Mouse (Mus musculus) T-helper 17 cell (primary cell): ENCODE measurements around the gene Aptx.

Experiments
- in situ Hi-C, 2 experiments: fragments of 300-600 bp; cut with MboI, MseI; formaldehyde crosslinking; loops; 1 replicate in 1 of 2; 2 replicates in 1 of 2; pipeline ENCODE4 v1.15.1; 2025; ENCODE audit warnings: high pct_unique_total_duplicates in 2 of 2

The Aptx gene

DNA sequence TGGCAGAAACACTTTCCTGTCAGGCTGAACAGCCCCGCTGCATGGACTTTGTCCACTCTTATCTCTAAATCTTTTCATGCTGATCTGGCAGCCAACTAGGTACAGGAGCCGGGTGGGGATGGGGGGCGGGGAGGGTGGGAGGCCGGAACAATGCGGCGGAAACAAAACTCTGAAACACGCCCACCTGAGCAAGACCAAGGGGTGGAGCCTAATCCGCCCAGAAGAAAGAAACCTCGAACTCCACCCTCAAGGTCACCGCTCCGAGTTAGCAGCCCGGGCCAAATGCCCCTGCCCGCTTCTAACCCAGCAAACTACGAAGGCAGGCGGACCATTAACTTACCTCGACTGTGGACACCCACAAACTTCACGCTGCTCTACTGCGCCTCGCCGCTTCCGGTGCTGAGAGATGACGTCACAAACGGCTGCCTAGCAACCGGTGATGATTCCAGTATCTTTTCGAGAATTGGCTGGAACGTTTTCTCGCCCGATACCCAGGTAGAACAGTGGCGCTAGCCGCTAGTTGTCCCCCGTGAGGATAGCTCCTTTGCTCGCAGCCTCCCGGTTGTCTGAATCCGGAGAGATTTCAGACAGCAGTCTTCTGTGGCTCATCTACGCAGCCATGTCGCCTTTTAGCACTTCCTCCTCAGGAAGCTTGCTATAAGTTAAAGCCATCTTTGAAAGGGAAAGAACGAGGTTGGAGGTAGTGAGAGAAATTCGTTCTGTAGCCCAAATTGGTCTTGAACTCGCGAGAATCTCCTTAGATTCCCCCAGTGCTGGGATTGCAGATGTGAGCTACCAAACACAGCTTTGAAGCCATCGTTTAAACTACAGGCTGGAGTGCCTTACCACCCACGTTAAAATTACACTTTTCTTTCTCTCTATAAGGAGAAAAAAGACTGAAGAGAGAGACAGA lies at the start of gene Aptx:
TSS of gene Aptx (minus strand) at position 398 of the 913 bp plus-strand sequence.
- in situ Hi-C loops = loop anchor here (5.0 to 25.0 kb wide), 3 partner anchors 431 to 1009 kb away; partner anchors contain the start of genes Dctn3 (in 2 of the 2), Rpp25l (in 2 of the 2), Dnaic1 (in 1 of the 2) and Fam219a (in 1 of the 2)

DNA sequence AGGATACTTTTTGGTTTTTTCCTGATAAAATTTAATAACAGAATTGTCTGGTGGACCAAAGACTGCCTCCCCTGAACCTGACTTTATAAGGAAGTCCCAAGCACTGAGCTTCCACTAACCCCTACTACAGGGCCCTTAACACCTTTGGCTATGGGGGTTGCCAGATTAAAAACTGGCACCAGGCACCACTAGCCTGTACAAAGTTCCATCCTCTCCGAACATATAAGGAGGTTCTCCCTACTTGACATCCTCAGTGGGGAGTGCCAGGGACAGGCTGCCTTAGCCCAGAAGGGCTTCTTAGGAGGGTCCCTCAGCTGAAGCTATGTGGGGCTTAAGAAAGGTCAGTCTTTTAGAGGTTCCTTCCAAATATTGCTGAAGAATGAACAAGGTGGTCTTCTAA lies 32.4 kb upstream of the Aptx start:
- in situ Hi-C loops = loop anchor here in 1 of 2 experiments (10.0 kb wide), 1 partner anchor 479 kb away; no protein-coding TSS in a partner anchor

DNA sequence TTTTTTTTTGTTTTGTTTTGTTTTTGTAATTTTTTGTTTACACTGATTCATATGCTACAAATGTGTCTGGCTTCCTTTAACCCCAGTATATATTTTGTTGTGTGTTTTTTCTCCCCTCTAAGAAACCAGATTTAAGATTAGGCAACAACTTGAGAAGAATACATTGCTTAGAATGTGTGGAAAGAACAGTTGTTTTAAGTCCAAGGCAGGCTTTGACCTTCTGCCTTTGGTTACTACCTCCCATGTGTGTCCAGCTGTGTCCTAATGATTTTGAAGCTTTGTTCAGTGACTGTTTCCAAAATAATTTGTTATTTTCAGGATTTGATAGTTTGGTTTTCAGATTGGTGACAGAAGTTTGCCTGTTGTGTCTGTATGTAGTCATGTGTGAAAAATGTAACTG lies 28.3 kb upstream of the Aptx start:
- in situ Hi-C loops = loop anchor here in 1 of 2 experiments (10.0 kb wide), 1 partner anchor 484 kb away; no protein-coding TSS in a partner anchor

DNA sequence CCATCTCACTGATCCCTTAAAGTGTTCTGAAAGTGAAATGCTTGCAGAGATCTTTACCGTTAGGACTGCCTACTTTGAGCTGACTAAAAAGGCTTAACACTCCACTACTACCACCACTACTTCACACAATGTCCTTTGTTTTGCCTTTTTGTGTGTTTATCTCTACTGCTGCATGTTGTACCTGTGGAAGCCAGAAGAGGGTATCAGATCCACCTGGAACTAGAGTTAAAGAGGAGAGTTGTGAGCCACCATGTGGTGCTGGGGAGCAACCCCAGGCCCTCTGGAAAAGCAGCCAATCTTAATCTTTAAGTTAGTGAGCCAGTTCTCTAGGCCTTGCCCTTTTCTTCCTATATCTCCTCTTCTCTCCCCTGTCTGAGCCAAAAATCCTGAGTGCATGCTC lies 24.3 kb upstream of the Aptx start:
- in situ Hi-C loops = no loop called here

DNA sequence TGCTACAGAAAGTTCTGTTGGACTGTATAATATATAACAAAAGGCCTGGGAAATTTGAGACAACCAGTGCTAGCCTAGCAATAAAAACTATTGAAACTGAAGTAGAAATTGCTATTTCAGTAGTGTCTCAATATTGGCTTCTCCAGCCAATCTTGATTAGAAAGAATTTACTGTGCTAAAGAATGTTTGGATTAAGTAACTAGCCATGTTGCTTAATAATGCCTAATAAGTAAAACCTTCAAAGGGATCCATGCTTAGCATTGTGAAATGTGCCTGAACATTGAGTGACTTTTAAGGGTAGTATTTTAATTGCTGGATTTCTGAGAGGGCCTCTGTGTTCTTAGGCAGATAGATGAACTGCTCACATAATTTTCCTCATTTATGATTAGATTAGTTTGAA lies 22.6 kb upstream of the Aptx start:
- in situ Hi-C loops = no loop called here

DNA sequence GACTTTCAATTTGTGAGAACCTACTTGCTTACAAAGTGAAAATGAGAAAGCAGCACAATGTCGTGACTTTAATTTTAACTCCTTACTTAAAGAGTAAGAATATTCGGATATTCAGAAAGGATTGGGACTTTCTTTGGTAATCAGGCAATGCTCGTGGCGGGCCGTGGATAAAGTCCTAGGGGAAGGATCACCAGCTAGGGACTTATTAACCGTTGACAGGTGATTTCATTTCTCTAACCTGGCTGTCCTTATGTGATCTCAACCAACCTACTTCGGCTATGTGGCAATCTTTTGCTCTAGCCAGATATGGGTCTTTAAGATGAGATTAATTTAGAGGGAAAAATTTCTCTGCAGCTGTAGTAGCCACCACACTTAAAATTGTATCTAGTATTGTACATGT lies 22.1 kb upstream of the Aptx start:
- in situ Hi-C loops = no loop called here

DNA sequence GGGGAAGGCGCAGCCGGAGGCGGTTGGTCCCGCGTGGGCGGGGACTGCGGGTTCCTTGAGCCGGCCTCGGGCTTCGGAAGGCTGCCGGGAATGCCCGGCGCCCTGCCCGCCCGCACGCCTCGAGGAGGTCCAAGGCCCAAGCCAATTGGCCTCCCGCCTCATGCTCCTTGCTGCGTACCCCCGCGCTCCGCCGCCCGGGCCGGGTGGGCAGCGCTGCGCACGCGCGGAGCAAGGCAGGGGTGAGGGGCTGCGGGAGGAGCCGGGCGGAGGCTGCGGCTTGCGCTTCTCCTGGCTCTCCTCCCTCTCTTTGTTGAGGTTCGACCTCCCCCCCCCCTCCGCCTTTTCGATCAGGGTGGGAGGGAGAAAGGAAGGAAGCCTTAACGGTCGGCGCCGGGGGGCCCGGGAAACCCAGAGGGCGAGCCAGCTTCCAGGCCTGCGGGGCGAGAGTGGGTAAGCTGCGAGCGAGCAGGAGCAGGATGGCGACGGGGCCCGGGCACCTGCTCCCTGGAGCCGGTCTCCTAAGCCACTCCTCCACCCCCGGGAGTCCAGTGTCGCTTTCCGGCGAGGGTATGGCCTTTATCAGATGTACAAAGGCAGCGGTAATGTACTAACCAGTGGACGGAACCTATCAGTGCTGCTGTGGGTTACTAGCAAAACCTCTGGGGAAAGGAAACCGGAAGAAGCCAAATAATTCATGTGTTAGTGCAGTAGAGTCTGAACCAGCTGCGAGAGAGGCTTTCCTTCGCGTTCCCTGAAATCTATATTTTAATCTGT lies 19.9 kb upstream of the Aptx start:
- in situ Hi-C loops = loop anchor here (25.0 kb wide), 1 partner anchor 989 kb away; the partner anchor contains the start of genes Dctn3 (in 2 of the 2) and Rpp25l (in 2 of the 2)

DNA sequence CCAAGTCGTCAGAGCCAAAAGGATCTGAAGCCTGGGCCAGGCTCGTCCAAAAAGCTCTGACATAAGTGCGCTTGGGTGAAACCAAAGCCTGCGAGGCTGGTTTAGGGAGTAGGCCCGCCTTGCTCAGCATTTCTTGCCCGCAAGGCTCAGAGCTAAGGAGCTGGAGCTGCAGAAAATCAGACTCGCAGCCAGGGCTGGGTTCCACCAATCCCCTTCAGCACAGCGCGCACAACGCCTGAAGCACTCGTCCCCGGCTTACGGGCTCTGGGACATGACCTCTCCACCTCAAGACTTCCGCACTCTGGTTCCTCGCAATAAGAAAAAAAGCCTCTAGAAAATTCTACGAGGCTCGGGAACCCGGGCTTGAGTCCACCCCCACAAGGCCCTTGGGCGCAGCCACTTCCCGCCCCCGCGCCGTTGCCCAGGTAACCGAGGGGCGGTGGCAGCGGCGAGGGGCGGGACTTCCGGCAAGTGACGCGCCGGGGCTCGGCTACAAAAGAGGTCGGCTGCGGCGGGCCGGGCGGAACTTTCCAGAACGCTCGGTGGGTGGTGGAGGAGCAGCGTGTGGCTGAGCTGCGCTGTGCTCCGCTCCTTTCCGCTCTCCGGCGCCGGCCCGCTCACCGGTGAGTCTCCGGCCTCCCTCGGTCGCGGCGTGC lies 19.1 kb upstream of the Aptx start, which contains the start of gene Dnaja1:
TSS of gene Dnaja1 (plus strand) at position 140 of the 656 bp plus-strand sequence.
- in situ Hi-C loops = loop anchor here (25.0 kb wide), 1 partner anchor 990 kb away; the partner anchor contains the start of genes Dctn3 (in 2 of the 2) and Rpp25l (in 2 of the 2)

DNA sequence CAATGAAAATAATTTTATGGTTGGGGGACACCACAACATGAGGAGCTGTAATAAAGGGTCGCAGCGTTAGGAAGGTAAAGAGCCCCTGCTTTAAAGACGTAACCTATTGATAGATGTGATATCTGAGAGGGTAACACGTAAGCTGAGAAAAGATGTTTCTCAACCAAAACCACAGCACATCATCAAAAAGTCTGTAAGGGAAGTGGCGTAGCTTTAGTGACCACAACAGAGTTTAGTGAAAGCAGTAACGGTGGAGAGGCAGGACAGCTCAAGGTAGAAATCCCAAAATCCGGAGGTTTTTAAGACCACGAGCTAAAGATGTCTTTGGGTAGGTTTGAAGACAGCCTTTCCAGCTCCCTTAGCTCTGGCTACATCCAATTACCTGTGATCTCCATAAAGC lies 17.9 kb upstream of the Aptx start:
- in situ Hi-C loops = loop anchor here (25.0 kb wide), 1 partner anchor 991 kb away; the partner anchor contains the start of genes Dctn3 (in 2 of the 2) and Rpp25l (in 2 of the 2)

DNA sequence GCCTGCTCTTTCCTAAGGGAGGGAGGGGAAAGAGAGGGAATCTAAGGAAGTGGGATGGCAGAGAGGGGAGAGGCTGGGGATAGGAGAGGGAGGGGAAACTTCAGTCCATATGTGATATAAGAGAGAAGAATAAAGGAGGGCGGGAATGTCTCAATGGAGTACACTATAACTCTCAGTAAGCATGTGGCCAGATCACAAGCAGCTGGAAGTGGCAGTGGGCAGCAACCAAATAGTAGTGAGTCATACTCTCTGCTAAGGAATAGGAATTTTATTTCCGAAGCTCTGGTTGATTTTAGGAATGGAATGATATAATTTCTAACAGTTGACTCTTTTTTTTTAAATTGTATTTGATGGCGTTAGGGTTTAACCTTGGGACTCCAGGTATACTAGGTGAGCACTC lies 14.1 kb upstream of the Aptx start:
- in situ Hi-C loops = loop anchor here (25.0 kb wide), 1 partner anchor 995 kb away; the partner anchor contains the start of genes Dctn3 (in 2 of the 2) and Rpp25l (in 2 of the 2)

DNA sequence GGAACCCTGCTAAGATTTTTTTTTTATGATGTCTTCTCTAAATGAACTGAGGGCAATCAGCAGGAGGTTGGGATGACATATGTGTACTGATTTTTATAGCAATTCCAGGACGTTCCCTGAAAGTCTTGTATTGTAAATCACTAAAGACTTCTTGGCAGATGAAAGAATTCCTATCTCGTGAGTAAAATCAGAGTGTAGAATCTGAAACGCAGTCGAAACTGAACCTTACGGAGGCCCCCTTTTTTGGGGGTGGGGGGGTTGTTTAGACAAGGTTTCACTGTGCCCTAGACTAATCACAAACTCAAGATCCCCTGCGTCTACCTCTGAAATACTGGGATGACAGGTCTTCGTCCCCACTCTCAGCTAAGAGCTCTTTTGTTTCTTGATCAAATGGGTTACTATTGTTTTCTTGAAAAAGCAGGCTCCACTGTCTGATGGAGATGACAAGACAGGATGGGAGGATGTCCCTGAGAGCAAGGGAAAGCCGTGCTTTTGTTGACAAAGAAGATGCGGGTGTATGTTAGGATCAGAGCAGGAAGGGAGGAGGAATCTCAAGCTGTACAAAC lies 799 bp upstream of the Aptx start:
- in situ Hi-C loops = loop anchor here (5.0 to 25.0 kb wide), 3 partner anchors 431 to 1009 kb away; partner anchors contain the start of genes Dctn3 (in 2 of the 2), Rpp25l (in 2 of the 2), Dnaic1 (in 1 of the 2) and Fam219a (in 1 of the 2)

DNA sequence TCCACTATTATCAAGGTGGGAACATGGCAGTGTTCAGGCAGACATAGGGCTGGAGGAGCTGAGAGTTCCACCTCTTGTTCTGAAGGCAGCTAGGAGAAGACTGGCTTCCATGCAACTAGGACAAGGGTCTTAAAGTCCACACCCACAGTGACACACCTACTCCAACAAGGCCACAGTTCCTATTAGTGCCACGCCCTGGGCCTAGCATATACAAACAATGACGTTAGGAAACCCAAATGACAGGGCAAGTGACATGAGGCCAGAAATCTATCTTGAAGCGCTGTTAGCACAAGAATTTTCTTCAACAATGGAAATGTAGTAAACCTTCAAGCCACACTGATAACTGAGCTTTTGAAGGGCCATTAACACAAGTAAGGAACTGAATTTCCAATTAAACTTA lies 1.2 kb downstream of the Aptx start:
- in situ Hi-C loops = loop anchor here (5.0 to 25.0 kb wide), 3 partner anchors 429 to 1011 kb away; partner anchors contain the start of genes Dctn3 (in 2 of the 2), Rpp25l (in 2 of the 2), Dnaic1 (in 1 of the 2) and Fam219a (in 1 of the 2)

DNA sequence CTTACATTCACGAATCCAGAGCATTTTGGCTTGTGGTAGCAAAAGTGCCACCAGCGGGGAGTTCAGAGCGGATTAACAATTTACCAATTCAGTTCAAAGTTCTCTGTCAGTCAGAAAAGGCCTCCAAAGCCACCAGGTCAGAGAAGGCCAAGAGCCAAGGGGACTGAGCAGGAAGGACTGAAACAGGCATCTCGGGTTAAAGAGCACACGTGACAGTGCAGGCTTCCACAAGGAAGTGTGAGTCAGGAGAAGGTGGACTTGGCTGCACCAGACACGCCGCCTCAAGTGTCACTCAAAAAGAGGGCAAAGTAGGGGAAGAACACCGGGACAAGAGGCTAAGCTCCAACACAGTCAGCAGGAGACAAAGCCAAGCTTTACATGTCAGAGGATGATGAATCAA lies 2.8 kb downstream of the Aptx start:
- in situ Hi-C loops = loop anchor here (5.0 to 25.0 kb wide), 3 partner anchors 428 to 1012 kb away; partner anchors contain the start of genes Dctn3 (in 2 of the 2), Rpp25l (in 2 of the 2), Dnaic1 (in 1 of the 2) and Fam219a (in 1 of the 2)

DNA sequence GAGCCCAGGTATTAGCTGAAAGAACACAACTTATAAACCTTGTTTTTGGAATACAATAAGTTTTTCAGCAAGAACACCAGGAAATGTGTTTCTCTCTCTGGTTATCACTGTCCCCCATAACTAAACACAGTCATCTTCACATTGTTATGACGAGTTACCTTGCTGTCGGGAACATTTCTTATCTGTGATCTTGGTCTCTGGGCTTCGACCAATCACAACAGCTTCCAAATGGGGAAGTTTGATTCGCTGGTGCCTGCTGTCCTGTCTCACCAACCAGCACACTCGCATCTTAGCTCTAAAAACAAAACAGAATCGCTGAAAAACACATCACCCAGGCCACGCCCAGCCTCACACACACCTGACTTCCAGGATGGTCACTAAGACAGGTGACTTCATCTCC lies 5.9 kb downstream of the Aptx start:
- in situ Hi-C loops = no loop called here

DNA sequence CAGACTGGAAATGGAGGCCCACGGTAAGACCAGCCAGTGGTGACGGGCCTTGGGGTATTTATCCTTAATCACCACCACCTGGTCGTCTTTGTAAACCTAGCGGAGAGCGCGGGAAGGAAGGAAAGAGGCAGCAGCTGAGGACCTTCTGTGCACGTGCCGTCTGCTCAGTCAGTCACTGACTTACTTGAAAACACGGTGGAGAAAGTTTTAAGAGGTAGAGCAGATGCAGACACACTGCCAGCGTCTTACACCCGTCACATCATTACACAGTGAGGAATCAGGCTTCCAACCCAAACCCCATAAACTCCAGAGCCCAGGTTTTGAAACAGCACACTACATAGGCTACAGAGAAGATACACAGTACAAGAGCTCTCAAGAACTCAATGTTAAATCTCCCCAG lies 11.9 kb downstream of the Aptx start:
- in situ Hi-C loops = no loop called here

DNA sequence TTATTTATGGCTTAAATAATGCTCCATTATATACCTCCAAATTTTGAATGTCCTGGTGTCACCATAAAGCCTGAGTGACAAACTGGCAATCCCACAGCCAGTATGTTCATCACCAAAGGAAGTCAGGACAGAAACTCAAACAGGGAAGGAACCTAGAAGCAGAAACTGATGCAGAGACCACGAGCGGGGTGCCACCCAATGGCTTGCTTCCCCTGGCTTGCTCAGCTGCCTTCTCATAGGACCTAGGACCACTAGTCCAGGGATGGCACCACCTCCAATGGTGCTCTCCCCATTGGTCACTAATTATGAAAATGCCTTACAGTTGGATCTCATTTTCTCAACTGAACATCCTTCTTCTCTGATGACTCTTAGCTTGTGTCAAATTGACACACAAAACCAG lies 19.7 kb downstream of the Aptx start:
- in situ Hi-C loops = loop anchor here (5.0 kb wide), 3 partner anchors 391 to 541 kb away; partner anchors contain the start of gene Aco1 (in 1 of the 2)

DNA sequence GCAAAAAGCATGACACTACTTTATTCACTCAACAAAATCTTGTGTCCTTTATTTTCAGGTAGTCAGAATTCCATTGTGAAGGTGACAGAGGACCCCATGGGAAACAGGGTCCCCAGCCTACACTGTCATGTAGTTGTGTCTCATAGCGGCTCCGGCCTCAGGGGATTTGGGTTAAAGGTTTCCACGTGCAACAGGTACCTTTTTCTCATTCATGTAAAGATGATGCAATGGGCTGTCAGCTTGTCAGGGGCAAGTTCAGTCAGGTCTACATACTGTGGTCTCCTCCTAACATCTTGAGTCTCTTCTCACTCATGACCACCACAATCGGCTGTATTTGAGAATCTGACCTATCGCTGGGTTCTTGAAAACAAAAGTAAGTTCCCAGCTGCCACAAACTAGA lies 20.6 kb downstream of the Aptx start:
- in situ Hi-C loops = loop anchor here (5.0 kb wide), 3 partner anchors 390 to 540 kb away; partner anchors contain the start of gene Aco1 (in 1 of the 2)

DNA sequence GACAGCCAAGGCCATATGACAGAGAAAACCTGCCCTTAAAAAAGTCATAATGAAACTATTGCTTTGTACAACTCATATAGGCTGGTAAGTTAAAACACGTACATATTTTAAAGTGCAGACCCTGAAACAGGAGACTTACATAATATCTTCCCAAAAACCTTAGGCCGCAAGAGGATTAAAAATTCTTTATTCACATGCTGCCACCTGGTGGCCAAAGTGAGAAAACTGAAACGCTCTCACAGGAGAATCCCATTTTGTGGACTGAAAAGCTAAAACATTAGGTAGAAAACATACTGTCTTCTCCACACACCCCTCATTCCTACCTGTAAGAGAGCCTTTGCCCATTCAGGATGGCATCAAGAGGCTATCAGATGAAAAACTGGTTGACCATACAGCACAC lies 21.1 kb downstream of the Aptx start:
- in situ Hi-C loops = loop anchor here (5.0 kb wide), 3 partner anchors 390 to 540 kb away; partner anchors contain the start of gene Aco1 (in 1 of the 2)

DNA sequence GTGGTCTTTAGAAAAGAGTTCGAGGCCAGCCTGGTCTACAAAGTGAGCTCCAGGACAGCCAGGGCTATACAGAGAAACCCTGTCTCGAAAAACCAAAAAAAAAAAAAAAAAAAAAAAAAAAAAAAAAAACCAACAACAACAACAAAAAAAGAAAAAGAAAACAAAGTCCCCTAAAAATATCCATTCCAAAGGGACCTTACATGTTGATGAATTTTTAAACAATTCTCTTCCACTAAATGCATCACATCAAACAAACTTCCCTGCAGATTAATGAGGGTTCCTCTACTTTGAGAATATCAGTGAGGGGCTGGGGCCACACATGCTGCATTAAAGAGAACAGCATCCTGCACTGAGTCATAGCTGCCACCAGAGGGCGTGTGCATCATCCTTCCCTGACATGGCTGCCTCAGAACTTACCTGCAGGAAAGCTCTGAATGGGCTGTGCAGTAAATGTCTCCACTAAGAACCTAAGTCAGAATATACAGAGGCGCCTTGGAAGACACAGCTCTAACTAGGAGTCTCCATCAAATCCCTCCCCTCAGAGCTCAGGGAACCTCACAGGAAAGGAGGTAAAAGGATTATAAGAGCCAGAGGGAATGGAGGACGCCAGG lies 22.6 kb downstream of the Aptx start:
- in situ Hi-C loops = loop anchor here (5.0 kb wide), 3 partner anchors 388 to 538 kb away; partner anchors contain the start of gene Aco1 (in 1 of the 2)
